Mouse (Mus musculus) hindbrain, embryonic 15.5 days (tissue): Measurements from ENCODE around the gene Rasgrf2. TPM values are rescaled to one million over a fixed set of nuclear protein-coding genes. Genes with fewer than 3 reads are reported as not detected.

ENCODE experiments used
- ATAC-seq: fragments of 200-750 bp; cut with Nextera tagmentation; 2 replicates; pipeline ENCODE4 v1.8.0; 2017; ENCODE audit warnings: low read depth, moderate number of reproducible peaks, moderate TSS enrichment; ENCODE audit not compliant: low FRiP score
- H3K27ac ChIP-seq: fragments of 300-500 bp; sonication (generic); replicated peaks from 2 replicates; pipeline ENCODE4 v1.5.1; 2015; ENCODE audit warnings: mild to moderate bottlenecking, inconsistent platforms
- H3K27me3 ChIP-seq: fragments of 300-500 bp; sonication (generic); 2 replicates; pipeline ENCODE4 v1.6.1; 2015; ENCODE audit warnings: control low read depth, inconsistent platforms
- H3K36me3 ChIP-seq: fragments of 300-500 bp; sonication (generic); 2 replicates; pipeline ENCODE4 v1.6.1; 2015; ENCODE audit warnings: control low read depth, inconsistent platforms
- H3K4me1 ChIP-seq: fragments of 300-500 bp; sonication (generic); replicated peaks from 2 replicates; pipeline ENCODE4 v1.6.1; 2015; ENCODE audit warnings: control low read depth, inconsistent platforms
- H3K4me2 ChIP-seq: fragments of 300-500 bp; sonication (generic); 2 replicates; pipeline ENCODE4 v1.6.1; 2015; ENCODE audit warnings: moderate library complexity, mild to moderate bottlenecking, inconsistent platforms
- H3K4me3 ChIP-seq: fragments of 300-500 bp; sonication (generic); 2 replicates; pipeline ENCODE4 v1.5.1; 2015; ENCODE audit warnings: mild to moderate bottlenecking, inconsistent platforms
- H3K9ac ChIP-seq: fragments of 300-500 bp; sonication (generic); 2 replicates; pipeline ENCODE4 v1.6.1; 2015; ENCODE audit warnings: inconsistent platforms
- H3K9me3 ChIP-seq: fragments of 300-500 bp; sonication (generic); 2 replicates; pipeline ENCODE4 v1.6.1; 2016; ENCODE audit warnings: control low read depth, inconsistent platforms
- WGBS: fragments of 180-500 bp; shearing (Covaris S2); methylation state at CpG from one replicate; pipeline ENCODE4 v1.1.7; 2015; 5-methylcytosine and 5-hydroxymethylcytosine counted together
- polyA plus RNA-seq: library from polyadenylated mRNA; unstranded; fragments of >200 nt; fragmentation: Nextera tagmentation; extraction: Ambion mirVana; gene quantifications from 2 replicates; pipeline ENCODE4 v1.2.1, GENCODE M21; 2015

The Rasgrf2 gene
- polyA plus RNA-seq, 1 experiment from 2014 or later = 9.5 TPM

DNA sequence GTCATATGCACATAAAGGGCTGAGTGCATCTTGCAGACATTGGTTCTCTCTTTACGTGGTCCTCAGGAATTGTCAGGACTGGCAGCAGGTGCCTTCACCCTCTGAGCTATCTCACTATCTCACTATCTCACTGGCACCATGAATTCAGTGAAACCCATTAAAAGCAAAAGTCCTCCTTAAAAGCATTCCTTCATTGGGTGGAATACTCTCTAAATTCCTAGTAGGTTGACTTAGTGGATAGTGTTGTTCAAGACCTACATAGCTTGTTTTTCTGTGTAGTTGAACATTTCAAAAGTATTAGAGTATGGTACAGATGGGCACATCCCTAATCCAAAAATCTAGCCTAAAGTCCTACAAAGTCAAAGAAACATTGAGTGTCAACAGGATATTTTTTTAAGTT lies 199.3 kb downstream of the Rasgrf2 start:
- H3K27me3 ChIP-seq = no peaks in the 10 kb centered on the region
- H3K9me3 ChIP-seq = no peaks in the 10 kb centered on the region
- H3K9ac ChIP-seq = no peak overlapping the region
- no peaks in the 10 kb centered on the region for H3K4me1 ChIP-seq
- H3K4me3 ChIP-seq = no peak overlapping the region
- no peak for ATAC-seq
- no peaks in the 10 kb centered on the region for H3K36me3 ChIP-seq
- no peak overlapping the region for H3K27ac ChIP-seq
- WGBS = 92% methylated on average over 1 of the region's 1 CpGs
- H3K4me2 ChIP-seq = no peak overlapping the region

DNA sequence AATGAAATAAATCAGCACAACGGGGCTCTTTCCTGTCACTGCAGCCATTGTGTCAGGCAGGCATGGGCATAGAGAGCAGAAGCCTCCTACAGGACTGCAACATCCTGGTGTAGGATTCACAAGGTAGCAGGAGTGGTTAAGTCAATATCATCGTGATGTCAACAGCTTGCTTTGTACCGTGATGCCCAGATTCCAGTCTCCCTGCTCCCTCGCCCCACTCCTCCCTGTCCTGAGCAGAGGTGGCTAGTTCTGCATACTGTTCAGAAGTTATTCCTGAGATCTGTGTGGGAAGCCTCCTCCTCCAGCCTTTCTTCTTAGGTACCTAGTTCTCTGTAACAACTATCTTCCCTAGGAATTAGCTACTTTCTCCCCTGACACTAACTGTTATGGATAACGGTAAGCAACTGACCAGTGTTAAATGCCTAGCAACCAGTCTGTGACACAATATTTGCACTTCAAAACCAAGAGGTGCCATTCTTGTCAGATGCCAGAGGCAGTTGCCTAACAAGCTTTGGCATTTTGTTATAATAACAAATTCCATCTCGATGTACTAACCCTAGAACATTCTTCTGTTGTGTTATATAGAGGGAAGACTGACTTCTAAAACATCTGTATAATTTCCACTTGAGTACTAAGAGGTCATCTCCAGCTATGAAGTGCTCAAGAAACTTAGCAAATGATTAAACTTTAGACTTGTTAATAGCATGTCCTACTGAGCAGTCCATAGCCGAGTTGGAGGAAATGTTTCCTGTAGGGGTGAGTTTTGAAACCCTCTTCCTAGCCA lies 201.3 kb downstream of the Rasgrf2 start:
- no peaks in the 10 kb centered on the region for H3K27me3 ChIP-seq
- H3K9me3 ChIP-seq = no peaks in the 10 kb centered on the region
- no peak overlapping the region for H3K4me3 ChIP-seq
- 89% methylated on average over 7 of the region's 7 CpGs for WGBS
- H3K4me2 ChIP-seq = no peak overlapping the region
- no peak for ATAC-seq
- H3K9ac ChIP-seq = no peak overlapping the region
- H3K36me3 ChIP-seq = no peaks in the 10 kb centered on the region
- no peaks in the 10 kb centered on the region for H3K4me1 ChIP-seq
- H3K27ac ChIP-seq = no peak overlapping the region

- H3K36me3 ChIP-seq = no peaks in the 10 kb centered on the region
- H3K4me1 ChIP-seq = no peaks in the 10 kb centered on the region
- no peak for ATAC-seq
- H3K9ac ChIP-seq = no peak overlapping the region
- no peak overlapping the region for H3K27ac ChIP-seq
- H3K27me3 ChIP-seq = no peaks in the 10 kb centered on the region
- H3K4me3 ChIP-seq = no peak overlapping the region
- H3K9me3 ChIP-seq = no peaks in the 10 kb centered on the region
- WGBS = 79% methylated on average over 4 of the region's 4 CpGs
- H3K4me2 ChIP-seq = no peak overlapping the region
These were observed 202.7 kb downstream of the Rasgrf2 start for GRCm38 (mm10) chr13:91928605-91929389.

- no peaks in the 10 kb centered on the region for H3K9me3 ChIP-seq
- H3K9ac ChIP-seq = no peak overlapping the region
- no peak for ATAC-seq
- WGBS = 77% methylated on average over 3 of the region's 3 CpGs
- no peak overlapping the region for H3K4me2 ChIP-seq
- H3K4me1 ChIP-seq = peaks cover 3% of the 10 kb centered on the region; the same call in 1 of the 2 replicates
- H3K27ac ChIP-seq = no peak overlapping the region
- no peak overlapping the region for H3K4me3 ChIP-seq
- no peaks in the 10 kb centered on the region for H3K36me3 ChIP-seq
- H3K27me3 ChIP-seq = no peaks in the 10 kb centered on the region
These were observed 210.4 kb downstream of the Rasgrf2 start for GRCm38 (mm10) chr13:91921010-91921409.

DNA sequence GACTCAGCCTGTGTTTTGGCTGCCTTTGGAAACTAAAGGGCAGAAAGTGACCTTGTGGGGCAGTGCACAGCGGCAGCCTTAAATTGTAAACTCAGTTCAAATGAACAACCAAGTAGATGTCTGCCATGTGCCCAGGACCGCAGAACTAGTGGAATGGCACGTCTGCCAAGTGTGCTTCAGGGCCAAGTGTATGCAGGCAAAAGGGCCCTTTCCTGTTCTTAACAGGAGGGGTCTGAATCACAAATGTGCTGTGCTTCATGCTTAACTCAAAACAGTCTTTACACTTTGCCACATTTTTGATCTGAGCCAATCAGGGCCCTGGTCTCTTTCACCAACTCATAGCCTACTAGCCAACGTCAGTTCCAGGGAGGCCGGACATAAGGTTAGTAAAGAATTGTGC lies 212.7 kb downstream of the Rasgrf2 start:
- Histone ChIP-seq H3K27ac (no peak overlapping the region), H3K4me2 (no peak overlapping the region), H3K9ac (no peak overlapping the region), H3K36me3 (no peaks in the 10 kb centered on the region), H3K27me3 (no peaks in the 10 kb centered on the region), H3K9me3 (no peaks in the 10 kb centered on the region), H3K4me3 (no peak overlapping the region), H3K4me1 (peaks cover 11% of the 10 kb centered on the region)
- 84% methylated on average over 5 of the region's 5 CpGs for WGBS
- ATAC-seq = no peak

GRCm38 (mm10) chr13:91917835-91918234 lies 213.6 kb downstream of the Rasgrf2 start:
- Histone ChIP-seq H3K9me3 (no peaks in the 10 kb centered on the region), H3K27ac (no peak overlapping the region), H3K4me3 (no peak overlapping the region), H3K27me3 (no peaks in the 10 kb centered on the region), H3K36me3 (no peaks in the 10 kb centered on the region), H3K4me1 (peaks cover 11% of the 10 kb centered on the region), H3K9ac (no peak overlapping the region), H3K4me2 (no peak overlapping the region)
- WGBS = 87% methylated on average over 2 of the region's 2 CpGs
- no peak for ATAC-seq

DNA sequence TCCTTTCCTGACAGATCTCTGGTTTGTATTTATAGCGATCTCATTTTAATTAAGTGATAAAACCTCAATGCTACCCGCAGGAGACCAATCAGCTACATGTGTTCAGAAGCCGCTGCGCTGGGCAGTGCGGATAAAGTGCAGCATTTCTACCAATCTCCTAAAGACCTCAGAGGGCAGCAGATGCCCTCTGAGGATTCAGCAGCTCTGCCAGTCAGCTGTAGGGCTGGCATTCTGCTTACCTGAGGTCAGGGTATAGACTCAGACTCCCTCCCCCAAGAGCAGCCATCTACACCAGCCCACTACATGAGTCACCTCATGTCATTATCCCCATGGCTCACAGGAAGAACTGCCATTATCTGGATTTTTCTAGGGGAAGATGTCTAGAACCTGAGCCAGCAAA lies 215.1 kb downstream of the Rasgrf2 start:
- 79% methylated on average over 5 of the region's 5 CpGs for WGBS
- Histone ChIP-seq H3K9me3 (no peaks in the 10 kb centered on the region), H3K27me3 (no peaks in the 10 kb centered on the region), H3K27ac (no peak overlapping the region), H3K4me2 (peak overlapping the region; percentile 32; the same call in 1 of the 2 replicates), H3K36me3 (no peaks in the 10 kb centered on the region), H3K4me1 (peaks cover 11% of the 10 kb centered on the region), H3K4me3 (no peak overlapping the region), H3K9ac (no peak overlapping the region)
- ATAC-seq = peak; percentile 23

GRCm38 (mm10) chr13:91915582-91916239 lies 215.7 kb downstream of the Rasgrf2 start:
- Histone ChIP-seq H3K4me1 (peaks cover 11% of the 10 kb centered on the region), H3K36me3 (no peaks in the 10 kb centered on the region), H3K27me3 (no peaks in the 10 kb centered on the region), H3K9ac (no peak overlapping the region), H3K4me2 (peak overlapping the region; percentile 32), H3K27ac (no peak overlapping the region), H3K4me3 (no peak overlapping the region), H3K9me3 (no peaks in the 10 kb centered on the region)
- 35% methylated on average over 6 of the region's 6 CpGs for WGBS
- ATAC-seq = peak; percentile 81

DNA sequence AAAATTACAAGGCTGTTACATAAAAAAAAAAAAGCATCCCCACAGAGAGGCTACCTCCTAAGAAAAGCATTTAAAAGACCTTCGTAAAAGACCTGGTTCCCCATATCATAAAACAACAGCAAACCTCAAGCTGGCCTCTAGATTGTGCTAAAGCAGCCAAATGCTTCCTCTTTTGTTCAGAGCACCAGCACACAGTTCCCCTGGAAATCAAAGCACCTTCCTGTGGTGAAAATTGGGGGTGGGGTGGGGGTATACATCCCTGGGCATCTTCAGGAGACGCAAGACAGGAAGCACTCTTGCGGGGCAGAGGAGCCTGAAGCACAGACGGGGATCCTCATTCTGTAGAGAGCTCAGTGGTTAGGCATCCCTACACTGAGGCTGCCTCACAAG lies 216.3 kb downstream of the Rasgrf2 start:
- no peaks in the 10 kb centered on the region for H3K9me3 ChIP-seq
- ATAC-seq = 0 out of 2 replicates have a peak, but pooled peaks have one; percentile 15
- no peak overlapping the region for H3K27ac ChIP-seq
- H3K4me3 ChIP-seq = no peak overlapping the region
- no peaks in the 10 kb centered on the region for H3K27me3 ChIP-seq
- peak overlapping the region; percentile 32 for H3K4me2 ChIP-seq
- WGBS = 33% methylated on average over 4 of the region's 4 CpGs
- H3K9ac ChIP-seq = no peak overlapping the region
- H3K36me3 ChIP-seq = no peaks in the 10 kb centered on the region
- H3K4me1 ChIP-seq = peaks cover 11% of the 10 kb centered on the region

DNA sequence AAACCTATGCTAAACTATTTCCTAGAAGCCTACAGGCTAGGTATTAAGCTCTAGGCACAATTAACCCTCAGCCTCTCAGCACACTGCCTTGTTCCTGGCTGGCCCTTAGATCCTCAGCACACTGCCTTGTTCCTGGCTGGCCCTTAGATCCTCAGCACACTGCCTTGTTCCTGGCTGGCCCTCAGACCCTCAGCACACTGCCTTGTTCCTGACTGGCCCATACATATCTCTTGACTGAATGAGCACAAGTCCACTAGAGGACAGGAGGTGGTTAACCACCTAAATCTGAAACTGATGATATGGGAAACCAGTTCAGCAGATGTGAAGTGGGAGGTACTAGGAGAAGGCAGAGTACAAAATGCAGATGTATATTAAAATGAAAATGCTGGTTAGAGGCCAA lies 219.8 kb downstream of the Rasgrf2 start:
- H3K4me3 ChIP-seq = no peak overlapping the region
- no peaks in the 10 kb centered on the region for H3K36me3 ChIP-seq
- H3K4me2 ChIP-seq = no peak overlapping the region
- H3K27ac ChIP-seq = no peak overlapping the region
- ATAC-seq = no peak
- peaks cover 11% of the 10 kb centered on the region for H3K4me1 ChIP-seq
- H3K27me3 ChIP-seq = no peaks in the 10 kb centered on the region
- no peaks in the 10 kb centered on the region for H3K9me3 ChIP-seq
- H3K9ac ChIP-seq = no peak overlapping the region

- Histone ChIP-seq H3K4me2 (no peak overlapping the region), H3K36me3 (no peaks in the 10 kb centered on the region), H3K4me3 (no peak overlapping the region), H3K27me3 (no peaks in the 10 kb centered on the region), H3K4me1 (peaks cover 9% of the 10 kb centered on the region), H3K9ac (no peak overlapping the region), H3K9me3 (no peaks in the 10 kb centered on the region), H3K27ac (no peak overlapping the region)
- no peak for ATAC-seq
These were observed 220.2 kb downstream of the Rasgrf2 start for GRCm38 (mm10) chr13:91911211-91911610.
